Mouse (Mus musculus): ENCODE data around the gene Cd47.

- no peak for TF ChIP-seq CTCF (IDR thresholded peaks at IDR 0.05; ENCODE audit: borderline replicate concordance, control insufficient read depth, extremely low read depth, insufficient read depth, low read length, poor library complexity)
- TF ChIP-seq POLR2A (IDR thresholded peaks at IDR 0.05; ENCODE audit: control insufficient read depth, extremely low read depth, insufficient read depth, low read length, poor library complexity): no peak
Measured at GRCm38 (mm10) chr16:49954909-49955308, 154.6 kb downstream of the Cd47 start.

All from thymus, adult 2 months (tissue).